Mouse (Mus musculus) CH12.LX (cell line): ENCODE data around the gene Milr1.

Experiments
- BHLHE40 ChIP-seq: IDR thresholded peaks from 2 replicates; pipeline ENCODE4 v1.6.1; 2011; ENCODE audit warnings: mild to moderate bottlenecking, low read depth, low read length, improper control_type of control experiment
- CHD2 ChIP-seq: IDR thresholded peaks from 2 replicates; pipeline ENCODE4 v1.6.1; 2011; ENCODE audit warnings: low read length, improper control_type of control experiment
- CTCF ChIP-seq, 2 experiments: IDR thresholded peaks in 1 of 2; conservative IDR thresholded peaks in 1 of 2; 2 replicates each; pipeline ENCODE4 v1.5.1; 2011 to 2012; ENCODE audit warnings: low read depth in 2 of 2, low read length in 2 of 2, improper control_type of control experiment in 1 of 2, inconsistent platforms in 1 of 2, mild to moderate bottlenecking in 1 of 2, moderate library complexity in 1 of 2
- ETS1 ChIP-seq: conservative IDR thresholded peaks from 2 replicates; pipeline ENCODE4 v1.6.1; 2012; ENCODE audit warnings: low read depth, mild to moderate bottlenecking, inconsistent platforms, low read length, improper control_type of control experiment, moderate library complexity
- GABPA ChIP-seq: IDR thresholded peaks from 2 replicates; pipeline ENCODE4 v1.6.1; 2012; ENCODE audit warnings: low read depth, low read length, improper control_type of control experiment, inconsistent platforms; ENCODE audit not compliant: insufficient replicate concordance
- KAT2A ChIP-seq: IDR thresholded peaks from 2 replicates; pipeline ENCODE4 v1.6.1; 2012; ENCODE audit warnings: low read length, improper control_type of control experiment, inconsistent platforms; ENCODE audit not compliant: insufficient replicate concordance
- MEF2A ChIP-seq: IDR thresholded peaks from 2 replicates; pipeline ENCODE4 v1.6.1; 2014; ENCODE audit warnings: low read depth, mild to moderate bottlenecking, inconsistent platforms, low read length, improper control_type of control experiment, borderline replicate concordance
- NELFE ChIP-seq: IDR thresholded peaks from 2 replicates; pipeline ENCODE4 v1.6.1; 2011; ENCODE audit warnings: low read depth, low read length, improper control_type of control experiment
- POLR2A ChIP-seq: IDR thresholded peaks from 2 replicates; pipeline ENCODE4 v1.6.1; 2011; ENCODE audit warnings: low read depth, mild to moderate bottlenecking, improper control_type of control experiment, low read length
- POLR2AphosphoS2 ChIP-seq: IDR thresholded peaks from 2 replicates; pipeline ENCODE4 v1.6.1; 2011; ENCODE audit warnings: low read depth, low read length, improper control_type of control experiment
- SMC3 ChIP-seq: IDR thresholded peaks from 2 replicates; pipeline ENCODE4 v1.6.1; 2011; ENCODE audit warnings: low read depth, low read length, improper control_type of control experiment
- ZKSCAN1 ChIP-seq: IDR thresholded peaks from 2 replicates; pipeline ENCODE4 v1.6.1; 2012; ENCODE audit warnings: low read depth, inconsistent platforms, low read length, improper control_type of control experiment, borderline replicate concordance

DNA sequence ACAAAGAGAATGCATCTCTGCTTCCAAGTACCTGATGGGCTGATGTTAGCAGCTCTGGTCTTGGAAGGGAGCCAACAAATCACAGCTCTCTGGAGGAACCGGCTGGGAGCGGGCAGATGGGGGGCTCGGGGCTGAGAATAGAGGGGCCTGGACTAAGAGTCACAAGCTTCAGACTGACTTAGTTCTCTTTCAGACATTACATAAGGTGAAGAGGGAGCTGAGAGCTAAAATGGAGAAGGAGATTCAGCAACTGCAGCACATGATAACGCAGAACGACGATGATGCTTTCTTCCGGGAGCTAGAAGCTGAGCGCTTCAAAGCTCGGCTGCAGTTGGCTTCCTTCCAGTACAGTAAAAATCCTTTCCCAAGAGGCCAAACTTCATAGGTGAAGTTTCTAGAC, 67.3 kb downstream of the Milr1 start:
- TF ChIP-seq NELFE (no peak), CTCF (conservative IDR thresholded peaks at IDR 0.05 in 1 of 2, IDR thresholded peaks at IDR 0.05 in 1 of 2; ENCODE audit: low read depth in 2 of 2, low read length in 2 of 2) (no peak), ZKSCAN1 (no peak), KAT2A (no peak), ETS1 (no peak), GABPA (no peak), BHLHE40 (no peak), MEF2A (no peak), SMC3 (no peak), POLR2A (no peak), POLR2AphosphoS2 (no peak), CHD2 (no peak)
